Mouse (Mus musculus) myocyte (in vitro differentiated cells): ENCODE data around the gene Pkdrej. TPM values are rescaled to one million over a fixed set of nuclear protein-coding genes. Genes with fewer than 3 reads are reported as not detected.

Source experiments
- H3K27me3 ChIP-seq: one replicate; pipeline ENCODE4 v1.6.1; 2011; ENCODE audit not compliant: control insufficient read depth, insufficient read depth, insufficient read length
- H3K36me3 ChIP-seq: one replicate; pipeline ENCODE4 v1.6.1; 2011; ENCODE audit not compliant: control insufficient read depth, insufficient read depth
- H3K4me2 ChIP-seq: one replicate; pipeline ENCODE4 v1.6.1; 2011; ENCODE audit warnings: low read depth, control low read depth
- H3K4me3 ChIP-seq: one replicate; pipeline ENCODE4 v1.5.1; 2011; ENCODE audit warnings: mild to moderate bottlenecking, control low read depth, moderate library complexity
- H3K79me2 ChIP-seq: one replicate; pipeline ENCODE4 v1.6.1; 2011; ENCODE audit not compliant: control insufficient read depth, insufficient read depth
- H3ac ChIP-seq: one replicate; pipeline ENCODE4 v1.6.1; 2011; ENCODE audit not compliant: control insufficient read depth, insufficient read length
- CEBPB ChIP-seq: IDR thresholded peaks from 2 replicates; pipeline ENCODE4 v1.6.1; 2011; ENCODE audit warnings: mild to moderate bottlenecking, moderate library complexity; ENCODE audit not compliant: poor library complexity, insufficient read depth, severe bottlenecking
- E2F4 ChIP-seq: IDR thresholded peaks from one replicate; pipeline ENCODE4 v1.6.1; 2011; ENCODE audit warnings: mild to moderate bottlenecking, control low read depth, moderate library complexity; ENCODE audit not compliant: insufficient read depth
- MAX ChIP-seq: IDR thresholded peaks from one replicate; pipeline ENCODE4 v1.6.1; 2011; ENCODE audit warnings: low read depth, mild to moderate bottlenecking, control low read depth
- MYOD1 ChIP-seq, 3 experiments: IDR thresholded peaks; one replicate each; pipeline ENCODE4 v1.6.1; 2011; ENCODE audit warnings: control low read depth in 2 of 3, low read depth in 2 of 3, mild to moderate bottlenecking in 2 of 3, moderate library complexity in 1 of 3; ENCODE audit not compliant: insufficient read length in 2 of 3, control insufficient read depth in 1 of 3
- MYOG ChIP-seq, 3 experiments: IDR thresholded peaks; one replicate each; pipeline ENCODE4 v1.6.1; 2011; ENCODE audit warnings: control low read depth in 2 of 3, low read depth in 2 of 3, mild to moderate bottlenecking in 2 of 3; ENCODE audit not compliant: insufficient read length in 2 of 3, control insufficient read depth in 1 of 3, insufficient read depth in 1 of 3
- POLR2A ChIP-seq: IDR thresholded peaks from one replicate; pipeline ENCODE4 v1.6.1; 2011; ENCODE audit warnings: low read depth, mild to moderate bottlenecking, control low read depth, moderate library complexity; ENCODE audit not compliant: insufficient read length
- POLR2AphosphoS2 ChIP-seq: IDR thresholded peaks from one replicate; pipeline ENCODE4 v1.6.1; 2011; ENCODE audit warnings: low read depth, control low read depth; ENCODE audit not compliant: insufficient read length
- REST ChIP-seq: IDR thresholded peaks from one replicate; pipeline ENCODE4 v1.6.1; 2011; ENCODE audit warnings: mild to moderate bottlenecking, control low read depth, moderate library complexity; ENCODE audit not compliant: insufficient read depth, insufficient read length
- SRF ChIP-seq: IDR thresholded peaks from one replicate; pipeline ENCODE4 v1.6.1; 2011; ENCODE audit warnings: low read depth; ENCODE audit not compliant: control insufficient read depth, insufficient read length
- TCF12 ChIP-seq: IDR thresholded peaks from one replicate; pipeline ENCODE4 v1.6.1; 2011; ENCODE audit warnings: mild to moderate bottlenecking, control low read depth; ENCODE audit not compliant: poor library complexity, insufficient read depth, severe bottlenecking
- TCF3 ChIP-seq: IDR thresholded peaks from one replicate; pipeline ENCODE4 v1.6.1; 2011; ENCODE audit warnings: low read depth, control low read depth; ENCODE audit not compliant: insufficient read length
- USF1 ChIP-seq: IDR thresholded peaks from one replicate; pipeline ENCODE4 v1.6.1; 2011; ENCODE audit warnings: low read depth, mild to moderate bottlenecking, control low read depth, moderate library complexity
- polyA plus RNA-seq: library from polyadenylated mRNA; unstranded; fragments of >200 nt; fragmentation: generic; extraction: Trizol; gene quantifications from one replicate; pipeline ENCODE4 v1.2.1, GENCODE M21; 2012; ENCODE audit warnings: missing spikeins

Gene Pkdrej
- polyA plus RNA-seq, 1 experiment: not detected

DNA sequence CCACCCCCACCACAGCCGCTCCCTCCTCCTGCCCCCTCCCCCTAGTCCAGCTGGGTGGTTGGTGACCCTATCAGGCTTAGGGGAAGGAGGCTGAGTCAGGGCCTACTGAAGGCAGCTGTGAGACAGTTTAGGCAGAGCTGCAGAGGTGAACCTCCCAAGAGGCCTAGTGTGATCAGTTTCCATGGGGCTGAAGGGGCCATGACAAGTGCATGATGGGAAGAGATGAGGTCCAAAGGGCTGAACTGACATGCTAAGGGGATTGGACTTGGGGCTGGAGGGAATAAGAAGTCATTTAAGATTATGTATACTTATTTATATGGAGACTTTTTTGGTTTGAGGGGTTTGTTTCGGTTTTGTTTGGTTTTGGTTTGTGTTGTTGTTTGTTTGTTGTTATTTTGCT is 45.3 kb downstream of the Pkdrej start:
- no peak overlapping the region for H3K4me3 ChIP-seq
- TF ChIP-seq POLR2A (no peak), TCF3 (no peak), CEBPB (no peak), TCF12 (no peak), REST (no peak), E2F4 (no peak), MYOG (IDR thresholded peaks at IDR 0.05; ENCODE audit: control insufficient read depth in 1 of 3, insufficient read depth in 1 of 3, insufficient read length in 2 of 3, low read depth in 2 of 3) (no peak)
- no peak overlapping the region for H3ac ChIP-seq
- no peaks in the 10 kb centered on the region for H3K36me3 ChIP-seq
- no peaks in the 10 kb centered on the region for H3K79me2 ChIP-seq
- H3K4me2 ChIP-seq: no peak overlapping the region
- peaks cover 37% of the 10 kb centered on the region for H3K27me3 ChIP-seq

DNA sequence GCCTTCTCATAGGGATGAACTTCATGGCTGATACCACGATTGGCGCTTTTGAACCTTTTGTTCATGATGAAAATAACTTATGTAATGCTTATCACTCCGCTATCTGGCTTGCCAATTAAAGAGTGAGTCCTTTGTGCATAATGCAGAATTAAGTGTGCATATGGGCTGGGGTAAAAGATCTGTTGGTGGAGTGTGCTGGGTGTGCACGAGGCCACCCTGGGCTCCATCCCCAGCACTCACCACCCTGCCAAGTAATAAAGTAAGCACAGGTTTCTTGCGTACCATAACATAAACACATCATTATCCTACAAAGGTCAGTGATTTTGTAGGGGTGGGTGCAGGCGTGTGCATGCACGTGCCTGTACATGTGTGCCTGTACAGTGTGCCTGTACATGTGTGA is 46.5 kb downstream of the Pkdrej start:
- H3K27me3 ChIP-seq: peaks cover 50% of the 10 kb centered on the region
- H3K4me2 ChIP-seq: no peak overlapping the region
- no peaks in the 10 kb centered on the region for H3K79me2 ChIP-seq
- no peak overlapping the region for H3ac ChIP-seq
- TF ChIP-seq CEBPB: no peak
- TF ChIP-seq SRF: no peak
- TF ChIP-seq TCF12: no peak
- no peak for TF ChIP-seq POLR2AphosphoS2
- no peak for TF ChIP-seq TCF3
- no peak for TF ChIP-seq REST
- no peak for TF ChIP-seq MAX
- no peak for TF ChIP-seq MYOD1 (IDR thresholded peaks at IDR 0.05; ENCODE audit: control insufficient read depth in 1 of 3, insufficient read length in 2 of 3, low read depth in 2 of 3)
- H3K36me3 ChIP-seq: no peaks in the 10 kb centered on the region
- H3K4me3 ChIP-seq: no peak overlapping the region

DNA sequence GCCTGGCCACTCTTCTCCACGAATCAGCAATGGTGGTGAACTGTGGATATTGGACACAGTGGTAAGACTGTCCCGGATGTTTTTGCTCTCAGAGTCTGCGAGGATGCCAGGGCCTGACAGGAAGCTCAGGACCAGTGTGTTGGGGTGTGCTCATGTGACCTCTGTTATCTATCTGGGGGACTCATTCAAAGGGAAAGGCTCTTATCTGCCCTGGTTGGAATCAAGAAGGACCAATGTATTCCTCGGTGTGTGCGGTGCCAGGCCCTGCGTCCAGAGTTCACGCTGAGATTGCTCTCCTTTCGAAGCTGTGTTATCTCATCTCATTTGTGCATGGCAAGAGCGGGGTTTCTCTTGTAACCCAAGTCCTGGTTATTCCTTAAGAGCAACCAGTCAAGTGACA is 47.1 kb downstream of the Pkdrej start:
- Histone ChIP-seq H3K4me2 (no peak overlapping the region), H3K36me3 (no peaks in the 10 kb centered on the region), H3K79me2 (no peaks in the 10 kb centered on the region), H3K27me3 (peaks cover 53% of the 10 kb centered on the region), H3K4me3 (no peak overlapping the region), H3ac (no peak overlapping the region)
- TF ChIP-seq TCF3 (no peak), MYOG (IDR thresholded peaks at IDR 0.05; ENCODE audit: control insufficient read depth in 1 of 3, insufficient read depth in 1 of 3, insufficient read length in 2 of 3, low read depth in 2 of 3) (no peak), USF1 (no peak), REST (no peak), MAX (no peak), E2F4 (no peak), POLR2AphosphoS2 (no peak), MYOD1 (IDR thresholded peaks at IDR 0.05; ENCODE audit: control insufficient read depth in 1 of 3, insufficient read length in 2 of 3, low read depth in 2 of 3) (no peak), SRF (no peak), POLR2A (no peak), TCF12 (no peak)

DNA sequence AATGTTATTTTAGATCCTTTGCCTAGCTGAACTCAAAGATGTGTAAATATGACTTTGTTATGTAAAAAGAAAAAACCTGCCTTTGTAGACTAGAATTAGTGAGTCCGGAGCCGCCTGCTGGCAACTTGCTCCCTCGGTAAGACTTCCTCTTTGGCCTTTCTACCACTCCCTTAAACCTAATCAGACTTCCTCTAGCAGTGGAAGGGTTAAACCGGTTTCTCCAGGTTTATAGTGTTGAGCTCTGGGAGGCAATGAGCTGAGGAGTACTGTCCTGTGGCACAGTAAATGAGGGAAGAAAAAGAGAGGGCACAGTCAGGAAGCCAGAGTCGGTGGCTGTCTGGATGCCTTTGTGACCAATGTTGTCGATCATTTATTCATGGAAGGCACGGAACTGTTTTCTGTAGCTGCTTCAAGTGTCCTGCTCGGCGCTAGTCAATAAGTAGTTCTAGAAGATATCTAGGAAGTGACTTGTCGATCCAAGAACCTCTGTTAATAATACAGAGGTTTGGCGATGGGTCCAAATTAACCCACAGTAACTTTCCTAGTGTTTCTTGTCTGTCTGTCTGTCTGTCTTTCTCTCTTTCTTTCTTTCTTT is 49.3 kb downstream of the Pkdrej start:
- Histone ChIP-seq H3K36me3 (no peaks in the 10 kb centered on the region), H3K79me2 (no peaks in the 10 kb centered on the region), H3ac (no peak overlapping the region), H3K4me2 (no peak overlapping the region), H3K4me3 (no peak overlapping the region), H3K27me3 (peaks cover 71% of the 10 kb centered on the region)
- no peak for TF ChIP-seq MAX
- no peak for TF ChIP-seq TCF3

DNA sequence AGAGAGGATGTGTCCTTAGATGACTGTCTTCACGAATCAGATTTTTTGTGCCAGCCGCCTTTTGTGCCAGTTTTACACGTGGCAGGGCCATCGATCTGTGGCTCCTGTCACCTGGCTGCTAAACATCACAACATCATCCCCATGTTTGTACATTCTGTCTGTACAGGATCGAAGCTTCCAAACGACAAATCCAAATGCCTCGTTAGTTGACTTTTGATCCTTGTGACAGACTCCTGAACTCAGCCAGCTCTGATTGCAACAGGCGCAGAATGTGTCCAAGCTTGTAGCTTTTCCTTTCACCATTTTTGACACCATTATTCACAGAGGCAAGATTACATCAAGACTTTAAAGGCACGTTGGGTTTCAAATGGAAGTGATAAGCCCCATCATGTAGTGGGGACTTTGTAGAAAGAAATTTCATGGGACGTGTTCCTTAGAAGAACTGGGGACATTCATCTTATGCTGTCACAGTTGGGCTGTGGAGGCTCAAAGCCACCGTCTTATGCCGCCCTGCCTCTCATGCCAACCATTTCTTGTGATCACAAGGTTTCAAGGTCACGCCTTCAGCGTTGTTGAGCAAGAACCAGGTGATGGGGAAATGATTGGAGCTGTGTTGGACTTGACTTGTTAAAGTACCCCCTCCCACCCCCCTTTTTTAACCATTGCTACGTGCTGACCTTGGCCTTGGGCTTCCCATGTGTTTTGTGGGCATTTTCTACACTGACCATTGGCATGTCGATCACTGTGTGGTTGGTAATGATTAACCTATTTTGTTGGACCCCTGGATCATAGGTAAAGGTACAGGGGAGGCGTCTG is 50.0 kb downstream of the Pkdrej start:
- H3K4me2 ChIP-seq: no peak overlapping the region
- H3ac ChIP-seq: no peak overlapping the region
- TF ChIP-seq CEBPB (no peak), MYOD1 (IDR thresholded peaks at IDR 0.05; ENCODE audit: control insufficient read depth in 1 of 3, insufficient read length in 2 of 3, low read depth in 2 of 3) (no peak), TCF12 (no peak), POLR2AphosphoS2 (no peak), USF1 (no peak), E2F4 (no peak), POLR2A (no peak), SRF (no peak), MAX (no peak), REST (no peak), MYOG (IDR thresholded peaks at IDR 0.05; ENCODE audit: control insufficient read depth in 1 of 3, insufficient read depth in 1 of 3, insufficient read length in 2 of 3, low read depth in 2 of 3) (no peak), TCF3 (no peak)
- H3K36me3 ChIP-seq: no peaks in the 10 kb centered on the region
- H3K4me3 ChIP-seq: no peak overlapping the region
- H3K79me2 ChIP-seq: no peaks in the 10 kb centered on the region
- peaks cover 74% of the 10 kb centered on the region for H3K27me3 ChIP-seq
